Mouse (Mus musculus): ENCODE results near the gene Ly6g6f. TPM values are rescaled to one million over a fixed set of nuclear protein-coding genes. Genes with fewer than 3 reads are reported as not detected.

Ly6g6f gene
- polyA plus RNA-seq, 1 experiment, result 1.3 TPM

GRCm38 (mm10) chr17:35047688-35048087, 37.7 kb downstream of the Ly6g6f start:
- DNase-seq, result no peak
- no peak overlapping the region for H3K4me3 ChIP-seq (ENCODE audit: control insufficient read depth, insufficient read depth, low read length)
- peaks cover 3% of the 10 kb centered on the region for H3K36me3 ChIP-seq (ENCODE audit: control insufficient read depth, insufficient read depth, low read length)
- WGBS, result 20% methylated on average over 1 of the region's 1 CpGs
- H3K27ac ChIP-seq (ENCODE audit: control insufficient read depth, insufficient read depth, low read length), result peak overlapping the region; percentile 100
- peaks cover 40% of the 10 kb centered on the region for H3K4me1 ChIP-seq (replicated peaks; ENCODE audit: control insufficient read depth, insufficient read depth, low read length)
- TF ChIP-seq POLR2A (IDR thresholded peaks at IDR 0.05; ENCODE audit: control insufficient read depth, extremely low read depth, insufficient read depth, low read length, poor library complexity) (no peak), CTCF (IDR thresholded peaks at IDR 0.05; ENCODE audit: borderline replicate concordance, control insufficient read depth, extremely low read depth, insufficient read depth, low read length, poor library complexity) (no peak)
- no peaks in the 10 kb centered on the region for H3K27me3 ChIP-seq (ENCODE audit: control insufficient read depth, insufficient read depth, low read length)

DNA sequence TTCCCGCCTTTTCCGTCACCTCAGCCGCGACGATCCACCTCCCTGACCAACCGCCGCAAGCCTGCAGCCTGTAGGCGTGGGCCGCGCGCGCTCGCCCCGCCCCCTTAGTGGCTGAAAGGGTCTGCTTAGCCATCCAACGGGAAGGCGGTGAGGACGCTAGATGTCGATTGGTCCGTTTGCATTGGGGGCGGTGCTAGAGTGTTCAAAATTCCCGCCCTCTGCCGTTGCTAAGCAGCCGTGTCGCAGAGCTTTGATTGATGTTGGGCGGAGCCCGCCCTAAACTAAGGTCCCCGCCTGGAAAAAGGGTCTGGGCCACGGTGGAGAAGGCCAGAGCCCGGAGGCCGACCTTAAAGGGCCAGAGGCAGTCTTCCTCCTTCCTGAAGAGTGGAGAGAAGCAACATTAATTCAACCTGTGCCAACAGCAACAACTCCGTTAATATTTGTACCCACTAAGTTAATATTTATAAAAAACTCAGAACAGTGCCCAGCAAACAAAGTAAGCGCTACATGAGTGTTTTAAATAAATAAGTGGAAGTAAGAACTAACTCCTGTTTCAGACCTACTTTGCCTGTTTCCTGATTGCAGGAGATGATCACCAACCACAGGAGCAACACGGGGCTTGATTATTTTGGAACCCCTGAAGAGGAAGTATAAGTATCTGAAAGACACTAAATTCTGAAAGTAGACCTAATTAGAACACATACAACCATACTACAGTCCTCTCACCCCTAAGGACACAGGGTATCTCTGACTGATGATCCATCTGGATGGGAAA, 38.5 kb downstream of the Ly6g6f start, which contains the start of gene Msh5:
Gene Msh5, minus strand, starts transcription at position 65 of the 775 bp plus-strand sequence.
- DNase-seq, result peak; percentile 97
- no peak for TF ChIP-seq CTCF (IDR thresholded peaks at IDR 0.05; ENCODE audit: borderline replicate concordance, control insufficient read depth, extremely low read depth, insufficient read depth, low read length, poor library complexity)
- TF ChIP-seq POLR2A (IDR thresholded peaks at IDR 0.05; ENCODE audit: control insufficient read depth, extremely low read depth, insufficient read depth, low read length, poor library complexity), result no peak; the same call in none of the 2 replicates
- Histone ChIP-seq H3K36me3 (ENCODE audit: control insufficient read depth, insufficient read depth, low read length) (no peaks in the 10 kb centered on the region), H3K4me1 (replicated peaks; ENCODE audit: control insufficient read depth, insufficient read depth, low read length) (peaks cover 32% of the 10 kb centered on the region), H3K27me3 (ENCODE audit: control insufficient read depth, insufficient read depth, low read length) (no peaks in the 10 kb centered on the region), H3K27ac (ENCODE audit: control insufficient read depth, insufficient read depth, low read length) (peak within 1 kb of the TSS; percentile 100), H3K4me3 (ENCODE audit: control insufficient read depth, insufficient read depth, low read length) (peak within 1 kb of the TSS; percentile 54)
- WGBS, result 2% methylated on average over 33 of the region's 33 CpGs

DNA sequence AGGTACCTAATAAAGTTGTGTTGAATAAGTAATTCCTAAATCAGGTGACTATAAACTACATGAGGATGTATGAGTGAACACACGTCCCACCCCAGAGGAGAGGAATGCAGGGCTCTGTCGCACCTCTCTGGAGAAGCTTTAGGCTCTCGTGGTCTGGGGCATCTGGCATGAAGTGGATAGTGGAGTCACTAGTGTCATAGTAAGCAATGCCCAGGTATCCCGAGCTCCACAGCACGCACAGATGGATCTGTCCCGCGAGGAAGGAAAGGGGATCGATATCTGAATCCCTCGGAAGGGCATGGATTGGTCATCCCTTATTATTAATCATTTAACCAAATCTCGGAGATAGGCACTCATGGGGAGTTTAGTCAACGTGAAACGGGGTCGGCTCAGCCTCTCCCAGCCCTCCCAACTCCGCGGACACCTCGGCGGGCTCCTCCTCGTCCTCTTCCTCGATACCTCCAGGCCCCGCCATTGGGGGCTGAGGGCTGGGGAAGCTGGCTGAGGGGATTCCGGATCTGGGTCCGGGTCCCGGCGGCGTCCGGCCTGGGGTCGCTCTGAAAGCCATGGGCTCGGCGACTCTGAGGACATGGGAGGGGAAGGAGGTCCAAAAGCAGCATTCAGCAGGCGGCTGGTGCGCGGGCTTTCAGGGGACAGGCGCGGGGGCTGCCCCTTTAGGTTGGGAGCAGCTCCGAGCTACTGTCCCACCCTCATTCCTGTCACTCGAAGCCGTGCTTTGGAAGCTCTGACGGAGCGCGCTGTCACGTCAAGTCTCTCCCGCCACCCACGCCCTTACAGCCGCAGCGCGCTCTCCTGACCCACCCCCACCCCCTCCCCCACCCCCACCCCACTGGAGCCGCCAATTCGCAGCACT, 39.4 kb downstream of the Ly6g6f start:
- TF ChIP-seq CTCF (IDR thresholded peaks at IDR 0.05; ENCODE audit: borderline replicate concordance, control insufficient read depth, extremely low read depth, insufficient read depth, low read length, poor library complexity), result no peak
- TF ChIP-seq POLR2A (IDR thresholded peaks at IDR 0.05; ENCODE audit: control insufficient read depth, extremely low read depth, insufficient read depth, low read length, poor library complexity), result no peak
- no peak for DNase-seq
- H3K27ac ChIP-seq (ENCODE audit: control insufficient read depth, insufficient read depth, low read length), result peak overlapping the region; percentile 6; the same call in 1 of the 2 replicates
- H3K4me1 ChIP-seq (replicated peaks; ENCODE audit: control insufficient read depth, insufficient read depth, low read length), result peaks cover 31% of the 10 kb centered on the region
- H3K36me3 ChIP-seq (ENCODE audit: control insufficient read depth, insufficient read depth, low read length), result no peaks in the 10 kb centered on the region
- WGBS, result 3% methylated on average over 48 of the region's 48 CpGs
- H3K27me3 ChIP-seq (ENCODE audit: control insufficient read depth, insufficient read depth, low read length), result no peaks in the 10 kb centered on the region
- peak overlapping the region; percentile 54 for H3K4me3 ChIP-seq (ENCODE audit: control insufficient read depth, insufficient read depth, low read length)

DNA sequence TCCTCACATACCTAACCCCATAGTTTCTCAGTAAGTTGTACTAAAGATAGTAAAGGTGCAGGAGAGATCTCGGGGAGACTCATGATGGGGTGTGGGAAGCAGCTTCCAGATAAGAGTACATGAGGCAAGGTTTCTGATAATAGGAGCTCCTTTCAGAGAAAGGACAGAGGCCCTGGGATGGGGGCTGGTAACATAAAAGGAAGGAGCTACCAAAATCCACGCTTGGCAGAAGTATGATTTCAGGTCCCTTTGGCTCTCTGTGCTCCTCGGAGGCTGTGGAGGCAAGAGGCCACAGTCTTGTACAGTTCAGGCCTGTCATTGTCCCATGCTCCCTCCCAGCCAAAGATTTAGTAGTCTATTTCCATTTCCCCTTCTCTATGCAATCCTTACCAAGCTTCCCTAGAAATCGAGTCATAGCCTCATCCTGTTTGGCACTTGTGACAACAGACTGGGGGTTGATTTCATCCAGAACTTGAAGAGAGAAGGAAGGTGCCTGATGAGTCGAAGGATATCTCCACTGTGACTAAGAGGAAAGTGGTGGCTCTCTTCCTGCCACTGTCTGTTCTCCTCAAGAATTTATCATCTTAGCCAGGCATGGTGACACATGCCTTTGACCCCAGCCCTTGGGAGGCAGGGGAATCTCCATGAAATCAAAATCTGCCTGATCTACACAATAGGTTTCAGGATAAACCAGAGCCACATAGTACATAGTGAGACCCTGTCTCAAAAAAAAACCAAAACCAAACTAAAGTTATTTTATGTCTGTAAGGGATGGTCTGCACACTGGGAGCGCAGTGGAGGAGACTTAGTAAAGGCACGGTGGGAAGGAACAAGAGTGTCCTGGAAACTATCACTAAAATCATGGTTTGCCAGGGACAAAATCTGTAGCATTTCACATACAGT, 40.3 kb downstream of the Ly6g6f start:
- WGBS, result 77% methylated on average over 7 of the region's 7 CpGs
- DNase-seq, result no peak
- TF ChIP-seq POLR2A (IDR thresholded peaks at IDR 0.05; ENCODE audit: control insufficient read depth, extremely low read depth, insufficient read depth, low read length, poor library complexity), result no peak
- TF ChIP-seq CTCF (IDR thresholded peaks at IDR 0.05; ENCODE audit: borderline replicate concordance, control insufficient read depth, extremely low read depth, insufficient read depth, low read length, poor library complexity), result no peak
- no peak overlapping the region for H3K4me3 ChIP-seq (ENCODE audit: control insufficient read depth, insufficient read depth, low read length)
- H3K27ac ChIP-seq (ENCODE audit: control insufficient read depth, insufficient read depth, low read length), result no peak overlapping the region
- no peaks in the 10 kb centered on the region for H3K36me3 ChIP-seq (ENCODE audit: control insufficient read depth, insufficient read depth, low read length)
- H3K4me1 ChIP-seq (replicated peaks; ENCODE audit: control insufficient read depth, insufficient read depth, low read length), result peaks cover 31% of the 10 kb centered on the region
- H3K27me3 ChIP-seq (ENCODE audit: control insufficient read depth, insufficient read depth, low read length), result no peaks in the 10 kb centered on the region

DNA sequence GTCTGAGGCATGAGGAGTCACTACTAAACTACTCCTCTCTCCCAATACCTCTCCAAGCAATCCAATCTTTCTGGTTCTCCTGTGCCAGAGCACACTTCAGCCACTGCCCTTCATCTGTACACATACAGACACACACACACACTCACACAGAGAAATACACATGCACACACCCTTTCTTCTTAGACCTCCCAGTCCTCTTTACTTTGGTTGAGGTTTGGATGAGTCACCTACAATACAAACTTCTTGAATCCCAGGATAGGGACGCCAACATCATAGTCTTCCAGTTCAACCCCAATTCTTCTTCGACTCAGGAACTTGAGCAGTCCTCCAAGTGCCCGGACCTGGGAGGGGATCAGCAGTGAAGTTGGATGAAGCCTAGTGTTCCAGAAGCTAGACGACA, 41.6 kb downstream of the Ly6g6f start:
- Histone ChIP-seq H3K36me3 (ENCODE audit: control insufficient read depth, insufficient read depth, low read length) (no peaks in the 10 kb centered on the region), H3K27me3 (ENCODE audit: control insufficient read depth, insufficient read depth, low read length) (no peaks in the 10 kb centered on the region), H3K4me3 (ENCODE audit: control insufficient read depth, insufficient read depth, low read length) (no peak overlapping the region), H3K4me1 (replicated peaks; ENCODE audit: control insufficient read depth, insufficient read depth, low read length) (peaks cover 22% of the 10 kb centered on the region), H3K27ac (ENCODE audit: control insufficient read depth, insufficient read depth, low read length) (no peak overlapping the region)
- WGBS, result 93% methylated on average over 4 of the region's 4 CpGs
- DNase-seq, result no peak
- no peak for TF ChIP-seq POLR2A (IDR thresholded peaks at IDR 0.05; ENCODE audit: control insufficient read depth, extremely low read depth, insufficient read depth, low read length, poor library complexity)
- no peak for TF ChIP-seq CTCF (IDR thresholded peaks at IDR 0.05; ENCODE audit: borderline replicate concordance, control insufficient read depth, extremely low read depth, insufficient read depth, low read length, poor library complexity)
